Mouse (Mus musculus): ENCODE results near the gene Gatb.

Gatb gene

GRCm38 (mm10) chr3:85599526-85599925 lies 25.6 kb downstream of the Gatb start:
- no peak for DNase-seq

GRCm38 (mm10) chr3:85601841-85602305 lies 28.0 kb downstream of the Gatb start:
- DNase-seq: no peak

GRCm38 (mm10) chr3:85603811-85604210 lies 29.9 kb downstream of the Gatb start:
- DNase-seq: no peak

- DNase-seq: no peak
These were observed 33.0 kb downstream of the Gatb start for GRCm38 (mm10) chr3:85606912-85607311.

GRCm38 (mm10) chr3:85607753-85608152 lies 33.8 kb downstream of the Gatb start:
- DNase-seq: no peak

- DNase-seq: no peak
These were observed 42.5 kb downstream of the Gatb start for GRCm38 (mm10) chr3:85616389-85616788.

- DNase-seq: no peak
These were observed 45.0 kb downstream of the Gatb start for GRCm38 (mm10) chr3:85618885-85619284.

GRCm38 (mm10) chr3:85619345-85619744 lies 45.4 kb downstream of the Gatb start:
- no peak for DNase-seq

GRCm38 (mm10) chr3:85619751-85620150 lies 45.8 kb downstream of the Gatb start:
- no peak for DNase-seq

- DNase-seq: no peak
These were observed 56.1 kb downstream of the Gatb start for GRCm38 (mm10) chr3:85629895-85630510.

- DNase-seq: no peak
These were observed 59.8 kb downstream of the Gatb start for GRCm38 (mm10) chr3:85633733-85634132.

GRCm38 (mm10) chr3:85634389-85635125 lies 60.6 kb downstream of the Gatb start:
- no peak for DNase-seq

GRCm38 (mm10) chr3:85635126-85635419 lies 61.2 kb downstream of the Gatb start:
- no peak for DNase-seq

GRCm38 (mm10) chr3:85635591-85635990 lies 61.7 kb downstream of the Gatb start:
- no peak for DNase-seq

- DNase-seq: no peak
These were observed 63.0 kb downstream of the Gatb start for GRCm38 (mm10) chr3:85636716-85637447.

- no peak for DNase-seq
These were observed 67.8 kb downstream of the Gatb start for GRCm38 (mm10) chr3:85641751-85642150.

- DNase-seq: no peak
These were observed 70.9 kb downstream of the Gatb start for GRCm38 (mm10) chr3:85644814-85645213.

GRCm38 (mm10) chr3:85645517-85646004 lies 71.6 kb downstream of the Gatb start:
- DNase-seq: no peak

- DNase-seq: no peak
These were observed 75.3 kb downstream of the Gatb start for GRCm38 (mm10) chr3:85649176-85649575.

- no peak for DNase-seq
These were observed 79.1 kb downstream of the Gatb start for GRCm38 (mm10) chr3:85652727-85653665.

GRCm38 (mm10) chr3:85655538-85655937 lies 81.6 kb downstream of the Gatb start:
- DNase-seq: no peak

- DNase-seq: no peak
These were observed 85.8 kb downstream of the Gatb start for GRCm38 (mm10) chr3:85659681-85660080.
